ENCODE assay signal across 33 mouse cellular contexts in the genomic region with DNA sequence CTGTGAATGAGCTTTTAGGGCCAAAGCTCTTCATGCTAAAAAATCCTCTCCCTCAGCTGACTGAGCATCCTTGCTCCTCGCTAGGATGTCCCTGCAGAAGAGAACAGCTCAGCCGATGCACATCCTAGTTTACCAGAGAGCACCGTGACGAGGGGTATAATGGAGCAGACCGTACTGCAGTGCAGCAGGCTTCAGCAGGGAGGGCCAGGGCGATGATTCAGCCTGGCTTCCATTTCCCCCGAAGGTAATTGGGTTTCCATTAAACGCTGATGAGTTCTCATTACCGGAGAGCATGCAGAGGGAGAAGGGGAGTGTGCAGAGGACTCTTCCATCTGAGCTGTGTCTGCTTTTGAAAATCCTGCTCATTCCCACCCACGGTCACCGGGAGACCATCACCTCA. TPM values are rescaled to one million over a fixed set of nuclear protein-coding genes. Genes with fewer than 3 reads are reported as not detected.
A peak's percentile ranks its signal among the peaks of the same experiment; 100 is the strongest.
DNase-seq lines count a peak whose midpoint lies in the region; ATAC-seq and TF ChIP-seq lines count a peak whose summit lies in the region.
"Had no signal": no experiment of that assay in that cellular context is flagged by ENCODE, and none has a peak within 500 bp of the region (broad histone marks: within the 10 kb centered on the region; RNA-seq: fewer than 3 reads in every experiment).

No protein-coding gene starts in this region.

- no peaks in the 10 kb centered on the region for H3K4me1 ChIP-seq in forebrain, embryonic 12.5 days
- no peaks in the 10 kb centered on the region for H3K4me1 ChIP-seq in forebrain, postnatal 0 days (ENCODE audit: insufficient read depth)
- no peaks in the 10 kb centered on the region for H3K4me1 ChIP-seq in hindbrain, postnatal 0 days (ENCODE audit: insufficient read depth, low read length)
- H3K4me1 ChIP-seq: embryonic facial prominence, embryonic 15.5 days; forebrain, embryonic 15.5 days; liver, embryonic 13.5 days had no signal

- H3K9ac ChIP-seq in forebrain, embryonic 12.5 days, result no peak overlapping the region
- no peak overlapping the region for H3K9ac ChIP-seq in forebrain, postnatal 0 days
- no peak overlapping the region for H3K9ac ChIP-seq in hindbrain, postnatal 0 days (replicated peaks; ENCODE audit: low read length)
- H3K9ac ChIP-seq: embryonic facial prominence, embryonic 15.5 days; forebrain, embryonic 15.5 days; liver, embryonic 13.5 days had no signal

- no peak overlapping the region for H3K4me2 ChIP-seq in forebrain, embryonic 12.5 days
- no peak overlapping the region for H3K4me2 ChIP-seq in forebrain, postnatal 0 days (ENCODE audit: low read depth)
- H3K4me2 ChIP-seq in hindbrain, postnatal 0 days (ENCODE audit: low read depth, low read length), result no peak overlapping the region
- H3K4me2 ChIP-seq: embryonic facial prominence, embryonic 15.5 days; forebrain, embryonic 15.5 days; liver, embryonic 13.5 days had no signal

- H3K27ac ChIP-seq in forebrain, embryonic 12.5 days, result no peak overlapping the region
- H3K27ac ChIP-seq in forebrain, postnatal 0 days (ENCODE audit: low read depth, low read length), result no peak overlapping the region
- peak overlapping the region; percentile 56; the same call in 1 of the 2 replicates for H3K27ac ChIP-seq in hindbrain, postnatal 0 days
- H3K27ac ChIP-seq: embryonic facial prominence, embryonic 15.5 days; forebrain, embryonic 15.5 days; heart, adult 2 months; kidney, postnatal 0 days; left cerebral cortex, adult 2 months; liver, embryonic 13.5 days had no signal

- H3K9me3 ChIP-seq in forebrain, embryonic 12.5 days, result no peaks in the 10 kb centered on the region
- no peaks in the 10 kb centered on the region for H3K9me3 ChIP-seq in forebrain, postnatal 0 days (ENCODE audit: low read length)
- no peaks in the 10 kb centered on the region for H3K9me3 ChIP-seq in hindbrain, postnatal 0 days (ENCODE audit: low read length)
- H3K9me3 ChIP-seq: embryonic facial prominence, embryonic 15.5 days; forebrain, embryonic 15.5 days; liver, embryonic 13.5 days had no signal

- no peak overlapping the region for H3K4me3 ChIP-seq in forebrain, embryonic 12.5 days (replicated peaks)
- H3K4me3 ChIP-seq in forebrain, postnatal 0 days (ENCODE audit: low read depth, low read length), result no peak overlapping the region
- H3K4me3 ChIP-seq in hindbrain, postnatal 0 days (ENCODE audit: low read length), result no peak overlapping the region
- H3K4me3 ChIP-seq: embryonic facial prominence, embryonic 15.5 days; forebrain, embryonic 15.5 days; heart, adult 2 months; left cerebral cortex, adult 2 months; liver, embryonic 13.5 days had no signal

- H3K36me3 ChIP-seq in forebrain, embryonic 12.5 days (replicated peaks), result no peaks in the 10 kb centered on the region
- no peaks in the 10 kb centered on the region for H3K36me3 ChIP-seq in forebrain, postnatal 0 days (ENCODE audit: insufficient read depth)
- no peaks in the 10 kb centered on the region for H3K36me3 ChIP-seq in hindbrain, postnatal 0 days (ENCODE audit: insufficient read depth, low read length)
- H3K36me3 ChIP-seq: embryonic facial prominence, embryonic 15.5 days; forebrain, embryonic 15.5 days; liver, embryonic 13.5 days had no signal

- no peak for DNase-seq in forebrain, postnatal 0 days
- peak; percentile 19 for DNase-seq in retina, postnatal 1 day
- DNase-seq in retina, embryonic 14.5 days (ENCODE audit: low spot score), result no peak
- DNase-seq in hindbrain, postnatal 0 days (ENCODE audit: low spot score), result peak; percentile 56
- DNase-seq in frontal cortex, postnatal 10 days (ENCODE audit: low spot score in 2 of 2), result no peak
- no peak for DNase-seq in cerebellum, adult 11-12 months
- DNase-seq: cerebellum, adult 9-10 months; gastrocnemius, postnatal 25 days; heart, adult 2 months; kidney, adult 18-20 months; liver, embryonic 13.5 days; lung, adult 2 months; lung, postnatal 14 days; spleen, adult 18-20 months; thymus, postnatal 14 days had no signal

- H3K27me3 ChIP-seq in forebrain, embryonic 12.5 days, result no peaks in the 10 kb centered on the region
- H3K27me3 ChIP-seq in forebrain, postnatal 0 days (ENCODE audit: insufficient read depth, low read length), result no peaks in the 10 kb centered on the region
- no peaks in the 10 kb centered on the region for H3K27me3 ChIP-seq in hindbrain, postnatal 0 days (ENCODE audit: insufficient read depth, low read length)
- H3K27me3 ChIP-seq: forebrain, embryonic 15.5 days; liver, embryonic 13.5 days had no signal

- no peak for TF ChIP-seq CTCF in forebrain, postnatal 0 days (IDR thresholded peaks at IDR 0.05; ENCODE audit: low read depth)
- TF ChIP-seq CTCF in hindbrain, postnatal 0 days (IDR thresholded peaks at IDR 0.05; ENCODE audit: low read depth), result no peak

- ATAC-seq in forebrain, embryonic 12.5 days (ENCODE audit: low FRiP score), result 0 out of 2 replicates have a peak, but pooled peaks have one; percentile 17
- ATAC-seq in forebrain, postnatal 0 days, result no peak
- peak; percentile 78 for ATAC-seq in hindbrain, postnatal 0 days
- ATAC-seq in megakaryocyte progenitor cell, adult 5-6 weeks (replicated peaks; ENCODE audit: poor library complexity), result no peak
- ATAC-seq: forebrain, embryonic 15.5 days; inflammation-experienced regulatory T-cells, adult 6 months had no signal

- 81% methylated on average over 11 of the region's 11 CpGs for WGBS in forebrain, embryonic 12.5 days
- WGBS in forebrain, postnatal 0 days, result 72% methylated on average over 11 of the region's 11 CpGs
- 69% methylated on average over 11 of the region's 11 CpGs for WGBS in hindbrain, postnatal 0 days

RNA-seq across cellular contexts. Expression of a gene that starts 57.3 kb away (rescaled TPM):
- 26.8 and 35.0 TPM in 2 replicates for polyA plus RNA-seq in forebrain, embryonic 12.5 days (2016; fragmentation: Nextera tagmentation; extraction: Ambion mirVana)
- 4.2 and 6.0 TPM in 2 replicates for total RNA-seq in forebrain, postnatal 0 days (2014; rRNA removed)
- 14.3 and 16.2 TPM in 2 replicates for polyA plus RNA-seq in forebrain, postnatal 0 days (2015; fragmentation: Nextera tagmentation; extraction: Ambion mirVana)
- 0.14 and 0.58 TPM in 2 replicates for total RNA-seq in hindbrain, postnatal 0 days (2014; rRNA removed)
- 9.1 and 15.1 TPM in 2 replicates for polyA plus RNA-seq in hindbrain, postnatal 0 days (2015; fragmentation: Nextera tagmentation; extraction: Ambion mirVana)
- 3.4 and 6.7 TPM in 2 replicates for total RNA-seq in megakaryocyte progenitor cell, adult 5-6 weeks (2015)
- 7.2 and 11.6 TPM in 2 replicates for total RNA-seq in megakaryocyte progenitor cell, adult 5-6 weeks (2017)

RNA-seq across cellular contexts. Expression of a gene that starts 58.0 kb away (rescaled TPM):
- not detected in 2 replicates for polyA plus RNA-seq in forebrain, embryonic 12.5 days (2016; fragmentation: Nextera tagmentation; extraction: Ambion mirVana)
- total RNA-seq in forebrain, postnatal 0 days (2014; rRNA removed), result not detected in 2 replicates
- 0.15 TPM in 1 of 2 replicates, not detected in the other for polyA plus RNA-seq in forebrain, postnatal 0 days (2015; fragmentation: Nextera tagmentation; extraction: Ambion mirVana)
- not detected in 2 replicates for total RNA-seq in hindbrain, postnatal 0 days (2014; rRNA removed)
- polyA plus RNA-seq in hindbrain, postnatal 0 days (2015; fragmentation: Nextera tagmentation; extraction: Ambion mirVana), result 0.16 and 0.26 TPM in 2 replicates
- total RNA-seq in megakaryocyte progenitor cell, adult 5-6 weeks (2015), result not detected in 2 replicates
- not detected in 2 replicates for total RNA-seq in megakaryocyte progenitor cell, adult 5-6 weeks (2017)
- total RNA-seq: adrenal gland, adult 18-20 months; gastrocnemius, postnatal 25 days; heart, adult 2 months; heart, postnatal 25 days; layer of hippocampus, postnatal 10 days; left cerebral cortex, adult 2 months; left cerebral cortex, postnatal 36 days; megakaryocyte, adult 5-6 weeks; monocyte, adult 5-6 weeks had no signal
- polyA plus RNA-seq: forebrain, embryonic 15.5 days; heart, adult 2 months; heart, embryonic 14.5 days; inflammation-experienced regulatory T-cells, adult 6 months; kidney, postnatal 0 days; large intestine, adult 2 months; limb, embryonic 14.5 days; liver, embryonic 13.5 days; lung, adult 2 months; neural tube, embryonic 11.5 days; testis, adult 2 months had no signal

Comparison
In these comparisons a context has a peak if more than half of its experiments do, and no peak if none do; other contexts are left out.
1. ATAC-seq: peak in forebrain, embryonic 12.5 days (single experiment) and hindbrain, postnatal 0 days (single experiment); none in forebrain, postnatal 0 days (single experiment) and megakaryocyte progenitor cell, adult 5-6 weeks (single experiment).
2. DNase-seq: peak in retina, postnatal 1 day (single experiment) and hindbrain, postnatal 0 days (single experiment); none in forebrain, postnatal 0 days (single experiment), retina, embryonic 14.5 days (single experiment), frontal cortex, postnatal 10 days (0 of 2) and cerebellum, adult 11-12 months (single experiment).